Mouse (Mus musculus) lung, adult 2 months (tissue): Measurements from ENCODE around the gene Anapc15. TPM values are rescaled to one million over a fixed set of nuclear protein-coding genes. Genes with fewer than 3 reads are reported as not detected.

Experiments
- DNase-seq: peaks from one replicate; pipeline ENCODE4 v3.0.0; 2022
- H3K4me1 ChIP-seq: fragments of 200-500 bp; 2 replicates; pipeline ENCODE4 v1.6.1; 2011; ENCODE audit warnings: low read length; ENCODE audit not compliant: control insufficient read depth, insufficient read depth
- H3K4me3 ChIP-seq: fragments of 200-500 bp; replicated peaks from 2 replicates; pipeline ENCODE3; 2011; ENCODE audit warnings: low read depth, mild to moderate bottlenecking, control low read depth, low read length; ENCODE audit errors: extremely low read depth
- CTCF ChIP-seq: fragments of 200-500 bp; IDR thresholded peaks from 2 replicates; pipeline ENCODE4 v1.5.1; 2011; ENCODE audit warnings: mild to moderate bottlenecking, low read length, control low read depth; ENCODE audit not compliant: insufficient read depth
- POLR2A ChIP-seq: fragments of 200-500 bp; IDR thresholded peaks from 2 replicates; pipeline ENCODE4 v1.6.1; 2011; ENCODE audit warnings: low read depth, mild to moderate bottlenecking, control low read depth, low read length, borderline replicate concordance; ENCODE audit errors: extremely low read depth
- WGBS: fragments of 180-500 bp; shearing (Covaris S2); methylation state at CpG from one replicate; pipeline ENCODE4 v1.1.7; 2018; 5-methylcytosine and 5-hydroxymethylcytosine counted together
- polyA plus RNA-seq: library from polyadenylated mRNA; depleted of rRNA; stranded (reverse); fragments of >200 nt; gene quantifications from 2 replicates; pipeline ENCODE4 v1.2.3, GENCODE M21; 2012

Gene Anapc15
- polyA plus RNA-seq, 1 experiment = 36.2 TPM

- Histone ChIP-seq H3K4me1 (no peaks in the 10 kb centered on the region; the same call in 1 of the 2 replicates), H3K4me3 (no peak overlapping the region)
- TF ChIP-seq POLR2A (no peak), CTCF (no peak)
- DNase-seq = no peak
- 92% methylated on average over 4 of the region's 4 CpGs for WGBS
Measured at GRCm38 (mm10) chr7:101832372-101832771, 31.1 kb upstream of the Anapc15 start.

GRCm38 (mm10) chr7:101833352-101833751, 30.2 kb upstream of the Anapc15 start:
- TF ChIP-seq CTCF = no peak
- no peak for TF ChIP-seq POLR2A
- H3K4me3 ChIP-seq = no peak overlapping the region
- WGBS = 77% methylated on average over 5 of the region's 5 CpGs
- DNase-seq = no peak
- no peaks in the 10 kb centered on the region; the same call in 1 of the 2 replicates for H3K4me1 ChIP-seq

GRCm38 (mm10) chr7:101833916-101834584, 29.5 kb upstream of the Anapc15 start:
- H3K4me1 ChIP-seq = no peaks in the 10 kb centered on the region; the same call in 1 of the 2 replicates
- TF ChIP-seq POLR2A = no peak
- no peak for TF ChIP-seq CTCF
- no peak overlapping the region for H3K4me3 ChIP-seq
- 71% methylated on average over 3 of the region's 3 CpGs for WGBS
- no peak for DNase-seq

GRCm38 (mm10) chr7:101834903-101835302, 28.6 kb upstream of the Anapc15 start:
- H3K4me3 ChIP-seq = no peak overlapping the region
- TF ChIP-seq CTCF = no peak
- no peaks in the 10 kb centered on the region; the same call in 1 of the 2 replicates for H3K4me1 ChIP-seq
- WGBS = 66% methylated on average over 3 of the region's 3 CpGs
- no peak for DNase-seq

- no peak overlapping the region for H3K4me3 ChIP-seq
- no peak for DNase-seq
- 33% methylated on average over 5 of the region's 5 CpGs for WGBS
Measured at GRCm38 (mm10) chr7:101835457-101836109, 27.9 kb upstream of the Anapc15 start.

GRCm38 (mm10) chr7:101836271-101837153, 27.0 kb upstream of the Anapc15 start:
- DNase-seq = peak; percentile 61
- no peaks in the 10 kb centered on the region; the same call in 1 of the 2 replicates for H3K4me1 ChIP-seq
- peak overlapping the region; percentile 95 for H3K4me3 ChIP-seq
- under 1% methylated on average over 63 of the region's 63 CpGs for WGBS
- no peak for TF ChIP-seq POLR2A
- TF ChIP-seq CTCF = no peak

More at GRCm38 (mm10) chr7:101835457-101836109, 27.9 kb upstream of the Anapc15 start:
- TF ChIP-seq CTCF = no peak
- no peak for TF ChIP-seq POLR2A
- H3K4me1 ChIP-seq = no peaks in the 10 kb centered on the region; the same call in 1 of the 2 replicates

GRCm38 (mm10) chr7:101837154-101837605, 26.3 kb upstream of the Anapc15 start:
- Histone ChIP-seq H3K4me3 (peak overlapping the region; percentile 95), H3K4me1 (no peaks in the 10 kb centered on the region; the same call in 1 of the 2 replicates)
- under 1% methylated on average over 20 of the region's 20 CpGs for whole genome bisulfite sequencing
- DNase-seq = no peak
- TF ChIP-seq CTCF (no peak), POLR2A (no peak)

GRCm38 (mm10) chr7:101837606-101838471, 25.7 kb upstream of the Anapc15 start, which contains the start of gene Inppl1:
Gene Inppl1 (minus strand): TSS chr7:101838229.
- TF ChIP-seq CTCF (no peak), POLR2A (peak; percentile 61; the same call in 1 of the 2 replicates)
- peak; percentile 90 for DNase-seq
- WGBS = under 1% methylated on average over 64 of the region's 64 CpGs

GRCm38 (mm10) chr7:101844186-101844585, 19.3 kb upstream of the Anapc15 start:
- WGBS = 59% methylated on average over 6 of the region's 6 CpGs
- H3K4me1 ChIP-seq = no peaks in the 10 kb centered on the region
- no peak overlapping the region for H3K4me3 ChIP-seq
- TF ChIP-seq POLR2A = no peak
- no peak for TF ChIP-seq CTCF
- DNase-seq = no peak

More at GRCm38 (mm10) chr7:101837606-101838471, 25.7 kb upstream of the Anapc15 start, which contains the start of gene Inppl1:
- Histone ChIP-seq H3K4me1 (no peaks in the 10 kb centered on the region; the same call in 1 of the 2 replicates), H3K4me3 (peak within 1 kb of the TSS; percentile 95)
